Mouse (Mus musculus) myocyte (in vitro differentiated cells): ENCODE measurements around the gene Zfp800.

Experiments used
- E2F4 ChIP-seq: IDR thresholded peaks from one replicate; pipeline ENCODE4 v1.6.1; 2011; ENCODE audit warnings: mild to moderate bottlenecking, control low read depth, moderate library complexity; ENCODE audit not compliant: insufficient read depth
- MAX ChIP-seq: IDR thresholded peaks from one replicate; pipeline ENCODE4 v1.6.1; 2011; ENCODE audit warnings: low read depth, mild to moderate bottlenecking, control low read depth
- MYOD1 ChIP-seq, 3 experiments: IDR thresholded peaks; one replicate each; pipeline ENCODE4 v1.6.1; 2011; ENCODE audit warnings: control low read depth in 2 of 3, low read depth in 2 of 3, mild to moderate bottlenecking in 2 of 3, moderate library complexity in 1 of 3; ENCODE audit not compliant: insufficient read length in 2 of 3, control insufficient read depth in 1 of 3
- POLR2A ChIP-seq: IDR thresholded peaks from one replicate; pipeline ENCODE4 v1.6.1; 2011; ENCODE audit warnings: low read depth, mild to moderate bottlenecking, control low read depth, moderate library complexity; ENCODE audit not compliant: insufficient read length
- TCF3 ChIP-seq: IDR thresholded peaks from one replicate; pipeline ENCODE4 v1.6.1; 2011; ENCODE audit warnings: low read depth, control low read depth; ENCODE audit not compliant: insufficient read length
- USF1 ChIP-seq: IDR thresholded peaks from one replicate; pipeline ENCODE4 v1.6.1; 2011; ENCODE audit warnings: low read depth, mild to moderate bottlenecking, control low read depth, moderate library complexity

- no peak for TF ChIP-seq E2F4
- TF ChIP-seq POLR2A: peak; percentile 57
- TF ChIP-seq TCF3: no peak
- no peak for TF ChIP-seq MYOD1 (IDR thresholded peaks at IDR 0.05; ENCODE audit: control insufficient read depth in 1 of 3, insufficient read length in 2 of 3, low read depth in 2 of 3)
- no peak for TF ChIP-seq USF1
- no peak for TF ChIP-seq MAX
These were observed 25.5 kb upstream of the Zfp800 start, which contains the start of gene Arf5 for GRCm38 (mm10) chr6:28423313-28423712.
